Mouse (Mus musculus) CD4-positive, CD25-positive, alpha-beta regulatory T cell, adult 2 months (primary cell): ENCODE data around the gene Fam174b.

ENCODE experiments used
- DNase-seq: peaks from one replicate; pipeline ENCODE4 v3.0.0-alpha.2; 2012; ENCODE audit warnings: low read depth, low spot score

Gene Fam174b

GRCm38 (mm10) chr7:73813887-73814286 is 73.8 kb downstream of the Fam174b start:
- no peak for DNase-seq

- no peak for DNase-seq
Observed at GRCm38 (mm10) chr7:73814454-73814853, 74.4 kb downstream of the Fam174b start.

DNA sequence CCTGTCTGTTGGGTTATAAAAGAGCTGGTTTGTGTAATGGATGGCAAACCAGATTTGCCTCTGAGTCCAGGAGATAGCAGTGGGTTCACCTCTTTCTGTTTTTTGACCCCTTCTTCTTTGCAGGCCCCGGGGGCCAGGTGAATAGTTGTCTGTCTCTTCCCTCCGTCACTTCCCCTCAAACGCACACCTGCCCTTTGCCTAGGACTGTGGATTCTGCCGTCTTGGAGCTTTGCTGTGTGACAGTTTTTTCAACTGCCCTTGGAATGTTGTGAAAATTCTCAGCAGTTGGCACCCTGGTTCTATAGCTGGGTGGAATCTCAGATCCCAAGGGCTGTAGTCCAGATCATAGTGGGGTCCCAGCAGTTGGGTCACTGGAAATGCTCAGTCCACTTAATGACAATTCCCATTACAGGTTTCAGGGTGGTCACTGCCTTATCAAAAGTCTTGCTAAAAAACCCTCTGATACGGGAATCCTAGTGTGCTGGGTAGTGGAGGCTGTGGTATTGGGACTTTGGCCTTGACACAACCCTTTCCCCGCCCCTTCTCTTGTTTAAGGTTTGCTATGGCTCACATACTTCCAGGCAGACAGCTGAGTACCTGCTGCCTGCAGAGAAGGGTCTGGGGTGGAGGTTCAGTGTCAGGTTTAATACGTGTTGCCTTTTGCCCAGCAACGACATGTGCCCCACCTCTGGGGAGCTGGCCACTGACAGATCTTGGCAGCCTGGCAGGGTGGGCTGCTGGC is 76.3 kb downstream of the Fam174b start:
- no peak for DNase-seq

- no peak for DNase-seq
Observed at GRCm38 (mm10) chr7:73819366-73819765, 79.3 kb downstream of the Fam174b start.
